Mouse (Mus musculus): Measurements from ENCODE around the gene Wdr17.

The Wdr17 gene

DNA sequence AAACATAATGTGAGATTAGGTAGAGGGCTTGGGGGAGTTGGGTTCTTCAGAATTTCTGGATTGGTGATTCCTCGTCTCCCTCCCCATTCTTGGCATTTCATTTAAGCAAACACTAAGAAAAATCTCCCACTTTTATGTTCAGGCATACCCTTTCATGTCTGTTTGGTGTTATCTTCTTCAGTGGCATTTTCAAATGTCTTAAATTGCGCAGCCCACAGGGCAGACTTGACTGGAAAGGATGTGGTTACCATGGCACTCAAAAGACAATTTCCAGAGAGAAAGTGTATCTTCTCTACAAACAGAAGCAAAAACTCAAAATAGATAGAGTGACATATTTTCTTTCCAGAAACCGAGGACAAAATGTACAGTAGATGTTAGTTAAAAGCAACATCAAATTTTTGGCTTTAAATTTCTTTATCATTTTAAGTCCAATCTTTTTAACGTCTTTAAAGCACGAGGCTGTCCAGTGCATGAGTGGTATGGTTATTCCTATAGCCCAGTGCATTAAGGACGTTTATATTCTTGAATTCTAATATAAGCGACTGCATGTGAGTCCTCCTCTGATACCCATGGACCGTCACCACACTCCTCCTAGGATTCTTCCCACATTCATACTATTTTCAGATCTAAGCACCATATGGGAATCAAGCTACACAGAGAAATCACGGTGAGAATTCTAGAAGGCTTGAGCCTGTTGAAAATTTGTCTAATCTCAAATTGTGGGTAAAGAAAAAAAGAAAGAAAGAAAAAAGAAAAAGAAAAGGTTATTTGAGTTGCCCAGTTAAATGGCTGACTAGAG is at the start of gene Wdr17:
Gene Wdr17, minus strand, starts transcription at position 198 of the 799 bp plus-strand sequence.
- no peak for DNase-seq

DNA sequence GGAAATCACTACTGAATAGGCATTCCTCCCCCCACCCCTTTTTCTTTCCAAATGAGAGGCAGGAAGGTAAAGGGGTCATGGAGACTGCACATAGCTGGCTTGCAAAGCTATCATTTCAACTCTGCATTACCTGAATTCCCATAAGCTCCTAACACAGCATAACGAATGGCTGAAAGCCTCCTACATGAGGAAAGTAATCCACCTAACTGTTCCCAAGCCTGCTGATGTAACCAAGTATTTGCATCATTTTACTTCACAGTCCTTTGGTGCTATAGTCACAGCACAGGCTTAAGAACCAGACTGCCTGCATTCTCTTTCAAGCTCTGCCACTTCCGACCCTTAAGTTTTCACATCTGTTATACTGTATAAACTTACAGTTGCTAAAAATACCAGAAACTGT is 45.3 kb upstream of the Wdr17 start:
- no peak for DNase-seq

DNA sequence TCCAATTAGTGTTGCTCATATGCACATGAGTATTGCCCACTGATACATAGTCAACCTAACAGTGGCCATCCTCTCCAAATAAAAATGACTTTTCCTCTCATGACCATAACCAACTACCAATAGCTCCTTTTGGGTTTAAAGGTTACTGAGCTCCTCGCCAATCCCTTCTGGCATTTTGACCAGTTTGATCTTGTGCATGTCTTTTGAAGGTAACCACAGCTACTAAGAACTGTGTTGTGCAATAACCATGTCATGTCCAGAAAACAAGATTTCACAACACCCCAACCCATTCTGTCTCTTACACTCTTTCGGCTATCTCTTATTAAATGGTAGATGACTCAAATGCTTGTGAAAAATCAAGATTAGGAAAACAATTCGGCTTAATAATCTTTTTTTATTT is 38.0 kb upstream of the Wdr17 start:
- no peak for DNase-seq

DNA sequence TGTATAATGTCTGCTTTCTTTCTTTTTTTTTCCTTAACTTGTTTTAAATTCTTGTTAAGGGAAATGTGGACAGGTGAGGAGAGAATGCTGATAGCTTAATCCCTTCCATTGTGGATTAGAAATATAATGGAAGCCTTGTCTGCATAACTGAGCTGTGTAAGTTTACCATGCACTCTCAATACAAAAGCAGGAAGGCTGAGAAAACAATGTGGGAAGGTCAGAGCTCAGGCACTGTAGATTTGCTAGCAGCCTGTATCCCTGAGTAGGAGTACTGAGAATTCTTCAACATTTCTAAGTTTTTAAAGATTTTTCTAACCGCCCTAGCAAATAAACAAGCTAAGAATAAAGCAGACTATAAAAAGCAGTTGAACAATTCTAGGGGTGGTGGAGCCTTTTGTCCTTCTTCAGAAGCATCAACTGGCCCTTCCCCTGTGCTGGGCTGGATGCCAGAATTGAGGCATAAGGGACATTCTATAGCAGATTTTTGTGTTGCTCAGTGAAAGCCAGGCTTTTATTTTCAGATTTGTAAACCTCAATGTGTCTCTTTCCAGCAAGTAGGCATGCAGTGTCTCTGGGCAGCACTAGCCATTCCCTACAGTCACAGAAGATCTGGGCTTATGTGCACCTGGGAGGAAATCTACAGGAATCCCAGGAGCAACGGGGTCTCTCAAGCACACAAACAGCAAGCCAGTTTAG is 35.3 kb upstream of the Wdr17 start:
- peak; percentile 3 for DNase-seq

DNA sequence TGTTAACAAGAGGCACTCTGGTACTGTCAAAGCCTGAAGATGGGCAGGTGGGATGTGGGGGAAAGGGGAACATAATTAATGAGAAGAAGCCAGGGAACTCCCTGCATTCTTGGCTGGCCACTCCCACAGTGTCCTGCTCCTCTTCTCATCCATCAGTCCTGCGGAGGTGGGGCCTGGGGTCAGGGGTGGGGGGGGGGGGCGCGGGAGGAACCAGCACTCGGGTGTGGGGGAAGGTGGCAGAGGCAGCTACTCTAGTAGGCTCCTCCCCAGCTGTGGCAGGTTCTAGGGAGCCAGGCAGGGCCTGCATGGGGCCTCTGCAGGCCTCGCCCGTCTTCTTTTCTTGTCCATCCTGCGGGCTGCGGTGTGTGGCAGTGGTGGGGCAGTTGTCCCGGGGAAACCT is 30.7 kb upstream of the Wdr17 start:
- no peak for DNase-seq

DNA sequence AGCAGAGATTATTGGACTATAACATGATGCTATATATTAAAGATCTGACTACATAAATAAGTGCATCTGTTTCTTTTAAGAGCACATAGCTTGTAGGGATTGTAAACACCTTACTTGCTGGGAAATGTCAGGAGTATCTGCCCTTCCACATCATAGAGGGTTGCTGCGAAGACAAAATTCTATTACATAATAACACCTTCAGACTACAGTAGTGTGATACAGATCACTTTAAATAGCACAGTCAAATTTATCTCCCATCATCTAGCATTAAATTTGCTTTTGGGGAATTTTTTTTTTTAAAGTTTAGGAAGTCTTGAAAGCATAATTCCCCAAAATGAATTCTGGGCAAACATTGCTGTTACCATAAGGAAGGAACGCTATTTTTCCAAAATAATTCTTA is 25.9 kb upstream of the Wdr17 start:
- DNase-seq: no peak

DNA sequence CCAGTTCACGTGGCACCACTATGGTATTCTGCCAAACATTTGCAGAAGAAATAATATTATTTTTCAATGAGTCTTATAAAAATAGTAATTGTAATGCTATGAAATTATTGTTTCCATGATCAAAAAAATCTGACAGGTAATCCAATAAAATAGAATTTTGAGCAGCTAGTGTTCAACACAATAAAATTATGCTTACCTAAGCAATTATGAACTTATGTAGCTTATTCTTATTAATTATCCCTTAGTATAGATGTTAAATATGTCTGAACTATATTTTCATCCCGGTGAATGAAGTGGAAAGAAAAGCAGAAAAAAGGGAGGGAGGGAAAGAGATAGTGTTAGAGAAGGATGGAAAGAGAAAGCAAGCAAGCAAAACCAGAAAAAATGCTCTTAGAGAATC is 12.5 kb upstream of the Wdr17 start:
- no peak for DNase-seq

DNA sequence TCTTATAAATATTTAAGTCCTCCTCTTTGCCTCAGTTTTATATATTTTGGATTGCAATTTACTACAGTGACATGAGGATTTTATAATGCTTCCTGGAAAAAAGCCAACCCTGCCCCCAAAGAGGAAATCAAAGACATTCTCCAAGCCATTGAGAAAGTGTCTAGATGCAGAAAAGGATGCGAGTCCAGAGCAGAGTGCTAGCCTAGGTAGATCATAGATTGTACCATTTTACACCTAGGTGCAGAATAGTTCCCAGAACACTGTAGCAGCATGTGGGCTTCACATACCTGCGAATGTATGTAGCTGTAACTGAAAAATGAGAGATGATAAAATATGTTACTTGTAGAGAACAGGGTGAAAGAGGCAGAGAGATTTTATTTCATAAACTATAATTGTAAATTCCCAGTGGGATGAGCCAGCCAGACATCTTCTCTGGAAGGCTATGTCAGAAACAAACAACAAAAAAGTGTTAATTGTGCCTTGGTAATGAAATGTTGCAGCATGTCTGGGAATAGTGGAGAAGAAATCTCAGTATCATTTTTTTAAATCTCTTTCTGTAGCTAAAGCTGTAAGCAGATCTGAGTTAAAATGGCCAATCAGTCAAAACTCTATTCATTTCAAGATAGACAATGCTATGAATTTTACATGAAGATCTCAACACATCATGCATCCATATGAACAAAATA is 7.8 kb upstream of the Wdr17 start:
- no peak for DNase-seq

DNA sequence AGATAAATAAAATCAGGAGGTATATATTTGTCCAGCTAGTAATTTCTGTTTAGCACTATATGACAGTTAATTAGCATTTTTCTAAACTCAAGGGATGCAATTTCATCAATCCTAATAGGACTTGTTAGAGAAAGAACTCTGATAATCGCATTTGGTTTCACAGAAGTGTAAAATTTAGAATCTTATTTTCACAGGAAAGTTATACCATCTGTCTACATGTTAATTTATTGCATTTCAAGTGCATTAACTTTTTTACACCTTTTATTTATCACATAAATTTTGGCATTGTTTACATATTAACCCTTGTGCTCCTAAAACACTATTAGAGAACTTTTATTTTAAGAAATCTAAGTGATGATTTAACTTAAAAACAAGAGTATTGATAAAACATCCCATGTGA is 7.2 kb upstream of the Wdr17 start:
- no peak for DNase-seq

DNA sequence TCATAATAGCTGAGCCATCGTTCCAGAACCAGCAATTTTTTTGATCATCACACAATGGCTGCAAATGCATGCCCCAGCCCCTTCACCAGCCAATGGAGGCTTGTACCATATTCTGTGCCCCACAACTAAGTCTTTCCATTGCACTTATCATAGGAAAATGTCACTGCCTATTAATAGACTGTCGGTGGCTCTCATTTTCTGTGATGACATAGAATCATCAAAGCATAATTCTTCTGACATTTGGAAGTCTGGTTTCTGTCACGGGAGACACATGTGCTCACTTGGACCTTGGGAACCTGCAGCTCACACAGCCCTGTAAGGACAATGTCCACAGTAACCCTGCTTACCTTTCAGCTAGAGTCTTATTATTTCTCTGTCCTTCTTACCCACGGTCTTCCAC is 424 bp downstream of the Wdr17 start:
- no peak for DNase-seq

DNA sequence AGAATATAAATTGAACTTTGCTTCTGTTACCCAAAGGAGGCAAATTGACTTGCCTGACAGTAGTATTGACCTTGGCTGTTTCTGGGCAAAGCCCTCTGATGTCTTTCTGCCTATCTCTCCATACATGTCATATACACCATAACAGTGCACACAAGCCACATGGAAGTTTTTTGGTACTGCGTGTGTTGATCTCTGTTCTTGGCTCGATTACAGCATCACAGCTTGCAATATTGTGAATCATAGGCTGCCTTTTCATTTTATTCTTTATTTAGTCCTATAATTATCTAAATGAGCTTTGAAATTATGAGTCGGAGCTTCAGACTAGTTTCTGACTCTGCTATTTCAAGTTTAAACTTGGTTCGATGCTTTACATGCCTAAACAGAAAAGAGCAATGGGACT is 10.5 kb downstream of the Wdr17 start:
- no peak for DNase-seq

DNA sequence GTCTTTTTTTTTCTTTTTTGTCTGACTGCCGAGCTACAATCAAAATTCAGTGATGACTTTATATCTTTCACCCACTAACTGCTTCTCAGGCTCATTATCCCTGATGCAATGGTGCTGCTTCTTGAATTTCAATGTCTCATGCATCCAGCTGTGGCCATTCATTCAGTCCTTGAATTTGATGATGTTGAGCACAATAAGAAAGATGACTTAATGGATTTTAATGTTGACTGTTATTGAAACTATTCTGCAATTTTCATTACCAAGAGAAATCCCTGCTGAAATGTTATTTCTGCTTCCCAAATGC is 22.3 kb downstream of the Wdr17 start:
- no peak for DNase-seq

DNA sequence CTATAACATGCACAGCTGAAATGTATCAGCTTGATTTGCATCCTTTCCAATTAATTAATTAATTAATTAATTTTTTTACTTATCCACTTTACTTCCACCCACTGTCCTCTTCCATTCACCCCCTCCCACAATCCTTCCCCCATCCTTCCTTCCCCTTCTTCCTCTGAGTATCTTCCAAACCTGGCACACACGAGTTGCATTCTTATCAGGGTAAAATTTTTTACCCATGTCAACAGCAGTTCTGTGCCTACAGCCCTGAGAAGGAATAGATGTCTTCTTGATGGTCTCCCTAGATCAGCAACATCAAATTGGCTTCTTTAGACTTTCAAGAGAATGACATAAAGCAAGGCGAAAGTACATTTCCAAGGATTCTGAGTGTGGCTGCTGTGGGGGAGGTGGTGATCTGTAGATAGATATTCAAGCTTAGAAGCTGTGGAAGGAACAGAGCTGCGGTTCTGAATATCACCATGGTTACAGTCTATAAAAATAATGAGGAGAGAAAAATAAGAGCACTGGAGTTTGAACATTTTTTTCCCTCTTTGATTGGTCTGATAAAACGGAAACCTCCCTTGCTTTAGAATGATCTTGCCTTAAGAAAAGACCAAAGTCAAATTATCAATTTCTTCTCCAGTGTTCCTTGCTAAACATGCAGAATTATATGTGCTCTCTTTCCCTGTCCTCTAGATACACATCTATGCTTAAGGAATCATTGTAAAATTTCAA is 22.8 kb downstream of the Wdr17 start:
- DNase-seq: no peak

DNA sequence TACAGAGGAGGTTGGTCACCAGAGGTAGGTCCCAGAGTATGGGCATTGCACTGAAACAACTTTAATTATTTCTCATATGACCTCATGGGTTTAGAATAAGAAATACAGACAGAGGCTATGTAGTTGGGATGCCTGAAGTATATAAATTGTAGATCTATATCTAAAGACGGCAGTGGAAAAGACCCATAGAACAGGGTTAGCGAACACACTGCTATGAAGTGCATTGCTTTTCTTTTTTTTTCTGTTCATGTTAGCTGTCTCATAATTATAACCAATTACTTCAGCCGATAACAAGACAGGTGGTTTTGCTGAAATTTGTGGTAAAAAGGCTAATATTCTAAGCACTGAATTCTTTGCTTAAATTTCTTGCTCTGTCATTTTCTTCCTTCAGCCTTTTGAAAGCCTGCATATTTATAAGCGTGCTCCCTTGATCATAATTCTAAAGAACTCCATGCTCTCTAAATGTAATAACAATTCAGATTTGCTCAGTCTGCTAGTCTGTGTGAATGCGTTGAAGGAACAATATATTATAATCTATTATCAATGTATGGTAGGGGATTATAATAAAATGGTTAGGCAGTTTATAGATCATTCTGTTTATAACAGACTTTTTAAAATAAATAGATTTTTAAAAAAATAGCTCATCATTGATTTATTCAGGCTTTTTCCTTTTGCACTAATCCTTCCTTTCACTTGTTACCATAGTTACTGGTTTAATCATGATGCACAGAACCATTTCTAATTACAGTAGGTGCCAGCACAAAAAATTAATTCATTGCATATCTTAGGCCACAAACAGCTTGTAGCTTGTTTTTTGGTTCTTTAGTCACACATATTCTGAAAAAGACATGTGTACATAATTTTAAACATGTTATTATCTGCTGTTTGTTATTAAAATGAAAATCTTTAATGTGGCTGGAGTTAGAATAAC is 50.7 kb downstream of the Wdr17 start:
- no peak for DNase-seq

DNA sequence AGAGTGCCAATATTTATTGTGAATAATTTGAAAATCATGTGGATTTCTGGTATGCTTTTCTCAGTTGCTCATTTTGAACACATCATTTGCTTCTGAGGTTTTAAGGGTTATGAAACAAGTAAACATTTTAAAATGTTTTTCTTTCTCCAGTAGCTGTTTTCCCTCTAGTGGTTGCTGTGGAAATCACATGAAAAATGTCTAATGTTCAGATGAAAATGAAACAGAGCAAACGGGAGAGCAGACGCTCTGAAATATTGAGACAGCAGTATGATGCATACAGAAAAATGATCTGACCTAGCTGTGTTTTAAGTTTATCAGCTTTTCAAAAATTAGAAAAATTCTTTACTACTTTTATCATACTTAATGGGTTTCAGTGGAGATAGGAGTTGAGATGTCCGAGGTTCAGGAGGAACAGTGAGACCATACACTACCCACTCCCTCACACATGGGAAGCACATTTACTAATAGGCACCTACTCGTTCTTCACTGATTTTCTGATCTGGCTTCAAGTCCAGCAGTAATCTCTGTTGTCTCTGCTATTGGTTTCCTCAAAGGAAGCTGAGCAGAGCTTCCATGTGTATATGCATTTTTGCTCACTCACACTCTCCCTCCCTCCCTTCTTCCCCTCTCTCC is 57.1 kb downstream of the Wdr17 start:
- DNase-seq: peak; percentile 16

DNA sequence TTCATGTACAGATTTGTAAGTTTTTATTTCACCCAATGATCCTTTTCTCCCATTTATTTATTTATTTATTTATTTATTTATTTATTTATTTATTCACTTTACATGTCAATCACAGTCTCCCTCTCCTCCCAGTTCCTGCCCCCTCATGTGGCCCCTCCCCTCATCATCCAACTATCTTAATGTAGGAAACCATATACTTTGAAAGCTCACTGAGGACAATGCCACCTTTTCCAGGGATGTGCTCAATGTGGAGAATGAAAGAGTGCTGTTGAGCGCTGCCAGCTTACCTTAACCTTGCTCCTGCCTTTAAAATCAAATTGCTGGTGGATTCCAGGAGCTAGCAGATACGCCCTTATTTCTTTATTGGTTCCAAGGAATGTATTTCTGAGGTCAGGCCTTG is 59.0 kb downstream of the Wdr17 start:
- DNase-seq: no peak

DNA sequence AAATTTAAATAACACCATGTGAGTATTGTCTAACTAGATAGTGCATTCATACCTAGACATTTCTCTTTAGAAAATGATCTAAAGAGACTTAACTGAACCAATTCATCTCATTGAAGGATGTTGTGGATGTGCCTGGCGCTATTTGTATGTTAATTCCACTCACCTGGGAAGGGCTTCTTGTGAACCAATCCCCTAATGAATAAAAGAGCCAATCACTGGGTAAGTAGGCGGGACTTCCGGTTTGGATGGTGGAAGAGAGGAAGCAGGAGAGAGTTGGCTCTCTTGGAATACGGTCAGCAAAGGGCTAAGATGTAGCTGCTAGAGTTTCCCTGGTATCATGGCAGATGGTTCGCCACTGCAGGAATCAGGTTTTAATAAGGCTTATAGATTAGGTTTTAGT is 64.0 kb downstream of the Wdr17 start:
- DNase-seq: no peak

DNA sequence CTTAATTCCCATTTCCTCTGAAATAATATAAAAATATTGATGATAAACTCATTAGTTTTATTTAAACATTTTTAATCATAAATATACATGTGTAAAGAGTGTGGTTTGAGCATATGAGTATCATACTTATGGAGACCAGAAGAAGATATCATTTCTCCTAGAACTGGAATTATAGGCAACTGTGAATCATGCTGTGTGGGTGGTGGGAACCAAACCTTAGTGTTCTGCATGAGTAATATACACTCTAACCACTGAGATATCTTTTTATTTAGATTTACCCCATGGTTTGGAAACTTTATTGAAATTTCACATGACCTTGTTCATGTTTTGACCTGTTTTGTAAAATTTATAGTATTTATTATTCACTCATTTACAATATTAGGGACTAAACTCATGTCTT is 68.3 kb downstream of the Wdr17 start:
- DNase-seq: no peak

DNA sequence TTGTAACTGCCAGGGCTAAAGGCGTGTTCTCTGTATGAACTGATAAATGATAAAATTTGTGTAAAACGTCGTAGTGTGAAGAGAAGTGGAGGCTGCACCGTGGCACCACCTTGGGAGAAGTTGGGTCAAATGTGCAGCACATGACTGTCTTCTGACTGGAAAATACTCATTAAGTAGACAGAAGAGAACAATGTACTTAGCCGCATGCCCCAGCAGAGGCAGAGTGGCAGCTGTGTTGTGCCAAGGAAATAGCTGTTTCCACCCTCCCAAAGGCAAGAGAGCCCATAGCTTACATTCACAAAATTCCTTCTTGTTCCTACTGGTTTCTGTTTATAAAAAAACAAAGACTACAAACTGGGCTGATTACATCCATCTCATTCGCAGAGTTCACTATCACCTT is 78.8 kb downstream of the Wdr17 start:
- no peak for DNase-seq

DNA sequence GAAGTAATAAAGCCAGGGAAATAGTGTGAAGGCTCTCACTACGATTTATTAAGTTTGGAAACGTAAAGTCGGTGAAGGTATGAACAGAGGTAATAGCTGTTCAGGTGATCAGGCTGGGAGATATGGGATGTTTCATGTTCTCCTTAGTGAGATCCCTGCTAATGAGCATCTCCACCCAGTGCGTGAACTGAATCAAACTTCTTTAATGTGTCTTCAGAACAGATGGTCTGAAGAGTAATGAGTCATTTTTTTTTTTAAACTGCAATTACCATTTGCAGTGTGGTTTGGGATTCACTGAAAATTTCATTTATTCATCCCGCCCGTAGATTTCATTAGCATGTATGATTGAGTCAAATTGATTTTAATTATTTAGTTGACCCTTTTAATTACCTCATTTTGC is 80.8 kb downstream of the Wdr17 start:
- DNase-seq: no peak

DNA sequence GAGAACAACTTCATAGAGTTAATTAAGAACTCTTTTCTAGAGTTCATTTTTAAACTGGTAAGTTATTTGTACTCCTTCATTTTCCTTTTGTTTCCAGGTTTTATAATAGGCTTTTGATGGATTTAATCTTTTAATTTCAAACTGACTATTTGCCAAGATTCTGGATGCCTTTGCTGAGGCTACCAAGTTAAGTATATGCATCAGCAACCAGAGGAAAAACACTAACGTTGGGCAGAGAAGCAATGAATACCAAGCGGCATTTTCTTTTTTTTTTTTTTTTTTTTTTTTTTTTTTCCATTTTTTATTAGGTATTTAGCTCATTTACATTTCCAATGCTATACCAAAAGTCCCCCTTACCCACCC is 94.3 kb downstream of the Wdr17 start:
- no peak for DNase-seq
